Mouse (Mus musculus): ENCODE results near the gene Noxa1. TPM values are rescaled to one million over a fixed set of nuclear protein-coding genes. Genes with fewer than 3 reads are reported as not detected.

Noxa1 gene
- polyA plus RNA-seq, 1 experiment from 2014 or later = not detected

- WGBS = 60% methylated on average over 19 of the region's 19 CpGs
- H3K4me2 ChIP-seq (ENCODE audit: low read length) = no peak overlapping the region
- peaks cover 30 to 35% of the 10 kb centered on the region in 2 experiments for H3K4me1 ChIP-seq (ENCODE audit: control insufficient read depth in 2 of 2, insufficient read depth in 2 of 2, low read length in 2 of 2)
- H3K27me3 ChIP-seq (ENCODE audit: control insufficient read depth, insufficient read depth, low read length) = no peaks in the 10 kb centered on the region
- ATAC-seq (ENCODE audit: insufficient number of reproducible peaks, insufficient read depth, low FRiP score, low read depth) = no peak
- no peak overlapping the region for H3K4me3 ChIP-seq (ENCODE audit: control insufficient read depth in 1 of 2, insufficient read depth in 1 of 2, low read depth in 1 of 2, low read length in 2 of 2)
- H3K9ac ChIP-seq (ENCODE audit: low read length) = no peak overlapping the region
- no peaks in the 10 kb centered on the region for H3K36me3 ChIP-seq (ENCODE audit: control insufficient read depth, insufficient read depth, low read length)
- H3K9me3 ChIP-seq (ENCODE audit: control insufficient read depth, low read length) = no peaks in the 10 kb centered on the region
- peak overlapping the region in 1 of 2 experiments; percentile 98; a peak in 3 of 4 replicates for H3K27ac ChIP-seq (replicated peaks in 1 of 2; ENCODE audit: control insufficient read depth in 1 of 2, insufficient read depth in 1 of 2, low read depth in 2 of 2, low read length in 2 of 2)
Observed at GRCm38 (mm10) chr2:25126011-25127010, 31.4 kb upstream of the Noxa1 start.

- Histone ChIP-seq H3K27ac (replicated peaks in 1 of 2; ENCODE audit: control insufficient read depth in 1 of 2, insufficient read depth in 1 of 2, low read depth in 2 of 2, low read length in 2 of 2) (no peak overlapping the region), H3K36me3 (ENCODE audit: control insufficient read depth, insufficient read depth, low read length) (no peaks in the 10 kb centered on the region), H3K4me3 (ENCODE audit: control insufficient read depth in 1 of 2, insufficient read depth in 1 of 2, low read depth in 1 of 2, low read length in 2 of 2) (no peak overlapping the region), H3K9me3 (ENCODE audit: control insufficient read depth, low read length) (no peaks in the 10 kb centered on the region), H3K4me2 (ENCODE audit: low read length) (no peak overlapping the region), H3K27me3 (ENCODE audit: control insufficient read depth, insufficient read depth, low read length) (no peaks in the 10 kb centered on the region), H3K9ac (ENCODE audit: low read length) (no peak overlapping the region), H3K4me1 (ENCODE audit: control insufficient read depth in 2 of 2, insufficient read depth in 2 of 2, low read length in 2 of 2) (peaks cover 30 to 35% of the 10 kb centered on the region in 2 experiments)
- WGBS = 88% methylated on average over 6 of the region's 6 CpGs
- ATAC-seq (ENCODE audit: insufficient number of reproducible peaks, insufficient read depth, low FRiP score, low read depth) = no peak
Observed at GRCm38 (mm10) chr2:25125146-25125545, 30.2 kb upstream of the Noxa1 start.

- Histone ChIP-seq H3K9ac (ENCODE audit: low read length) (no peak overlapping the region), H3K4me2 (ENCODE audit: low read length) (no peak overlapping the region), H3K4me1 (ENCODE audit: control insufficient read depth in 2 of 2, insufficient read depth in 2 of 2, low read length in 2 of 2) (peaks cover 28 to 34% of the 10 kb centered on the region in 2 experiments), H3K36me3 (ENCODE audit: control insufficient read depth, insufficient read depth, low read length) (no peaks in the 10 kb centered on the region), H3K4me3 (ENCODE audit: control insufficient read depth in 1 of 2, insufficient read depth in 1 of 2, low read depth in 1 of 2, low read length in 2 of 2) (no peak overlapping the region), H3K27ac (replicated peaks in 1 of 2; ENCODE audit: control insufficient read depth in 1 of 2, insufficient read depth in 1 of 2, low read depth in 2 of 2, low read length in 2 of 2) (no peak overlapping the region), H3K9me3 (ENCODE audit: control insufficient read depth, low read length) (no peaks in the 10 kb centered on the region), H3K27me3 (ENCODE audit: control insufficient read depth, insufficient read depth, low read length) (no peaks in the 10 kb centered on the region)
- WGBS = 57% methylated on average over 3 of the region's 3 CpGs
- ATAC-seq (ENCODE audit: insufficient number of reproducible peaks, insufficient read depth, low FRiP score, low read depth) = no peak
Observed at GRCm38 (mm10) chr2:25124411-25124810, 29.5 kb upstream of the Noxa1 start.

- no peaks in the 10 kb centered on the region for H3K36me3 ChIP-seq (ENCODE audit: control insufficient read depth, insufficient read depth, low read length)
- no peak overlapping the region for H3K4me2 ChIP-seq (ENCODE audit: low read length)
- no peaks in the 10 kb centered on the region for H3K9me3 ChIP-seq (ENCODE audit: control insufficient read depth, low read length)
- H3K27ac ChIP-seq (replicated peaks in 1 of 2; ENCODE audit: control insufficient read depth in 1 of 2, insufficient read depth in 1 of 2, low read depth in 2 of 2, low read length in 2 of 2) = no peak overlapping the region
- no peaks in the 10 kb centered on the region for H3K27me3 ChIP-seq (ENCODE audit: control insufficient read depth, insufficient read depth, low read length)
- H3K4me1 ChIP-seq (ENCODE audit: control insufficient read depth in 2 of 2, insufficient read depth in 2 of 2, low read length in 2 of 2) = peaks cover 21 to 25% of the 10 kb centered on the region in 2 experiments
- H3K4me3 ChIP-seq (ENCODE audit: control insufficient read depth in 1 of 2, insufficient read depth in 1 of 2, low read depth in 1 of 2, low read length in 2 of 2) = no peak overlapping the region
- ATAC-seq (ENCODE audit: insufficient number of reproducible peaks, insufficient read depth, low FRiP score, low read depth) = no peak
- no peak overlapping the region for H3K9ac ChIP-seq (ENCODE audit: low read length)
- 69% methylated on average over 5 of the region's 5 CpGs for WGBS
Observed at GRCm38 (mm10) chr2:25123527-25123926, 28.6 kb upstream of the Noxa1 start.

- no peaks in the 10 kb centered on the region for H3K9me3 ChIP-seq (ENCODE audit: control insufficient read depth, low read length)
- 50% methylated on average over 2 of the region's 2 CpGs for WGBS
- H3K9ac ChIP-seq (ENCODE audit: low read length) = no peak overlapping the region
- no peaks in the 10 kb centered on the region for H3K27me3 ChIP-seq (ENCODE audit: control insufficient read depth, insufficient read depth, low read length)
- H3K4me3 ChIP-seq (ENCODE audit: control insufficient read depth in 1 of 2, insufficient read depth in 1 of 2, low read depth in 1 of 2, low read length in 2 of 2) = no peak overlapping the region
- H3K4me1 ChIP-seq (ENCODE audit: control insufficient read depth in 2 of 2, insufficient read depth in 2 of 2, low read length in 2 of 2) = peaks cover 13 to 17% of the 10 kb centered on the region in 2 experiments
- ATAC-seq (ENCODE audit: insufficient number of reproducible peaks, insufficient read depth, low FRiP score, low read depth) = no peak
- H3K36me3 ChIP-seq (ENCODE audit: control insufficient read depth, insufficient read depth, low read length) = no peaks in the 10 kb centered on the region
- H3K4me2 ChIP-seq (ENCODE audit: low read length) = no peak overlapping the region
- no peak overlapping the region for H3K27ac ChIP-seq (replicated peaks in 1 of 2; ENCODE audit: control insufficient read depth in 1 of 2, insufficient read depth in 1 of 2, low read depth in 2 of 2, low read length in 2 of 2)
Observed at GRCm38 (mm10) chr2:25122666-25123065, 27.7 kb upstream of the Noxa1 start.

- Histone ChIP-seq H3K27ac (replicated peaks in 1 of 2; ENCODE audit: control insufficient read depth in 1 of 2, insufficient read depth in 1 of 2, low read depth in 2 of 2, low read length in 2 of 2) (no peak overlapping the region), H3K4me2 (ENCODE audit: low read length) (no peak overlapping the region), H3K36me3 (ENCODE audit: control insufficient read depth, insufficient read depth, low read length) (no peaks in the 10 kb centered on the region), H3K4me1 (ENCODE audit: control insufficient read depth in 2 of 2, insufficient read depth in 2 of 2, low read length in 2 of 2) (no peaks in the 10 kb centered on the region; a peak in 2 of 4 replicates), H3K9me3 (ENCODE audit: control insufficient read depth, low read length) (no peaks in the 10 kb centered on the region), H3K9ac (ENCODE audit: low read length) (no peak overlapping the region), H3K4me3 (ENCODE audit: control insufficient read depth in 1 of 2, insufficient read depth in 1 of 2, low read depth in 1 of 2, low read length in 2 of 2) (no peak overlapping the region), H3K27me3 (ENCODE audit: control insufficient read depth, insufficient read depth, low read length) (no peaks in the 10 kb centered on the region)
- WGBS = 69% methylated on average over 7 of the region's 7 CpGs
- no peak for ATAC-seq (ENCODE audit: insufficient number of reproducible peaks, insufficient read depth, low FRiP score, low read depth)
Observed at GRCm38 (mm10) chr2:25120963-25121362, 26.0 kb upstream of the Noxa1 start.

GRCm38 (mm10) chr2:25115442-25115841, 20.5 kb upstream of the Noxa1 start:
- no peak for ATAC-seq (ENCODE audit: insufficient number of reproducible peaks, insufficient read depth, low FRiP score, low read depth)
- WGBS = 16% methylated on average over 2 of the region's 2 CpGs
- peaks cover 5 to 13% of the 10 kb centered on the region in 2 experiments; a peak in 3 of 4 replicates for H3K4me1 ChIP-seq (ENCODE audit: control insufficient read depth in 2 of 2, insufficient read depth in 2 of 2, low read length in 2 of 2)
- H3K36me3 ChIP-seq (ENCODE audit: control insufficient read depth, insufficient read depth, low read length) = no peaks in the 10 kb centered on the region
- H3K4me2 ChIP-seq (ENCODE audit: low read length) = no peak overlapping the region
- H3K4me3 ChIP-seq (ENCODE audit: control insufficient read depth in 1 of 2, insufficient read depth in 1 of 2, low read depth in 1 of 2, low read length in 2 of 2) = no peak overlapping the region
- H3K27ac ChIP-seq (replicated peaks in 1 of 2; ENCODE audit: control insufficient read depth in 1 of 2, insufficient read depth in 1 of 2, low read depth in 2 of 2, low read length in 2 of 2) = no peak overlapping the region
- no peak overlapping the region for H3K9ac ChIP-seq (ENCODE audit: low read length)
- H3K9me3 ChIP-seq (ENCODE audit: control insufficient read depth, low read length) = no peaks in the 10 kb centered on the region
- H3K27me3 ChIP-seq (ENCODE audit: control insufficient read depth, insufficient read depth, low read length) = no peaks in the 10 kb centered on the region

Measured in heart, embryonic 14.5 days (tissue).